Mouse (Mus musculus): Measurements from ENCODE around the gene Nutf2.
"Not testable (repeated sequence)": the region's sequence is repeated elsewhere in the genome, so short reads cannot be mapped to it uniquely, and the experiment has no call there.

Nutf2 gene

DNA sequence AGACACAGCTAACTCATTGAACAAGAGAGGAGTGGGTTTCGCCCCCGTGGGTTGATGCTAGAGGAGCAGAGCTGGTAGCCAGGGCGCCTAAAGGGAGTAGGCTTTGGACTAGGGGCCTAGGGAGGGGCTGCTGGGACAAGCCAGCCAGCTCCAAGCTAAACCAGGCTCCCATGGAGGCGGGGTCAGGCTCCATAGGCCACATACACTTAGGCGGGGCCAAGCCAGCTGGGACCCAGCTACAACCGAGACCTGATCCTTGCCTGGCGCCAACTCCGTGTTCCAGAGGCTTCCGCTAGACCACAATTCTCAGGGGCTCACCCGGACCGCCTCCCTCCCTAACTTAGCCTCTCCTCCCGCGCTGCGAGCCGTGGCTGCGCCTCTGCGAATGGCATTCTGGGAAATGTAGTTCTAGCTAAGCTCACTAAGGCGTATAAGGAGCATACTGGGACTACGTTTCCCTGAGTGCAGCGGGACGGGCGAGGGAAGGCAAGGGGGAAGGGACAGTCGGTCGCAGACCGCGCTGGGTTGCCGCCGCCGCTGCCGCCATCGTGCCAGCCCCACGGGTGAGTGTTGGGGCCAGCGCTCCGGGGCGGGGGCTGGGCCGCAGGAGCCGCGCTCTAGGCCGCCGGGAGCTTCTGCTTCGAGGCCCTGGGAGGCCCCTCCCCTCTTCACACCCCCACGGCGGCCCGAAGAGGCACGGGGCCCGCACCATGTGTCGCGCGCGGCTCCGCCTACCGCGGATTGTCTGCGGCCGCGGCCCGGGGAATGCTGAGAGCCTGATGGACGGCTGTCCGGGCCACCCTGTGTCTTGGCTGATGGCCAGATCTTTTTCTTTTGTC is at the start of gene Nutf2:
Nutf2 (plus strand) TSS at position 438 of the 839 bp plus-strand sequence.
- peak; percentile 99 for DNase-seq (ENCODE audit: low read depth, low spot score)

DNA sequence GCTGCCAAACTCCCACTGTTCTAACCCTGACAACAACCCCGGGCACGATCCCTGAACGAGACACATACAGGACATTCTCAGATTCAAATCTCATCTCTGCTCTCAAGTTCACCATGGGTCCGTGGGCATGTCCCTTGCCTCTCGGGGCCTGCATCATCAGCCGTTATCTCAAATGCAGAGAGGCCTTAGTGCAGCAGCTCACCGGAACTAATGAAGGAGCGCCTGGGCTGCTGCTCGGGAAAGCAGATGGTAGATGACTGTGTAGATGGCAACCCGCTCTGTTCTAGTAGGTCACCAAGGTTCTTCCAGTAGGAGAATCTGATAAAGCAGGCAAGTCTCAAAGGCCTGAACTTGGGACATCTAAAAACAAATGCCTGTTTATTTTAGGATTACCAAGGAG is 49.3 kb upstream of the Nutf2 start:
- DNase-seq (ENCODE audit: low read depth, low spot score): no peak

DNA sequence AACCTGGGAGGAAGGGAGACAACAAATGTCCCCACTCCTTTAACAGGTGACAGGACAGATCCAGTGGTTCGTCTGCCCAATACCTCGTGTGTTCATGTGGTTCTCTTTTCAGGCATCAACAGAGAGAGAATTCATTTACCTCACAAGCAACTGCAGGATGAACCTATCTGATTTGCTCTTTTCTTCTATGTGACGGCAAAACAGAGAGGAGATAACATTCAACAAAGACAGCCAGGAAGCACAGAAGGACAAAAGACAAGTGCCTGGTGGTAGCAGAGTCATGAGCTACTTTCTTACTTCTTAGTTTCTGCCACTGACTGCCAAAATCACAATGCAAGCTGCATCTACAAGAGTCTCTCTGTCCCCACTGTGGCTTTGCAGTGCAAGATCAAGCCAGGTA is 48.8 kb upstream of the Nutf2 start:
- no peak for DNase-seq (ENCODE audit: low read depth, low spot score)

DNA sequence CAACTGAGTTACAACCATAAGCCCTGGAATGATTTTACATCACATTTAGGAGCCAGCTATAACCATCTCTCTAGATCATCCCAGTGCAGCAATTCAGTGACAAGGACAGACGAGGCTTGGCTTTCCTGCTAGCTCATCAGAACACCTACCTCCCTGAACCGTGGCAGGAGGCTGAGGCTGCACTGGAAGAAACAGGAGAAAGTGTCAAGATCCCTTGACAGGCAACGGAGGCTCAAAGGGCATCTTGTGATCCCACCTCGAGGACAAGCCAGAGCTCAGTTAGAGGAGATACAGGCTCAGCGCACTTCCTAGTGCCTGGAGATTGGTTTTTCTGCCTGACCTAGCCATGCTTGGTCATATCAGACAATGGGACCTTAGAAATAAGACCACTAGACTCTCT is 47.9 kb upstream of the Nutf2 start:
- no peak for DNase-seq (ENCODE audit: low read depth, low spot score)

DNA sequence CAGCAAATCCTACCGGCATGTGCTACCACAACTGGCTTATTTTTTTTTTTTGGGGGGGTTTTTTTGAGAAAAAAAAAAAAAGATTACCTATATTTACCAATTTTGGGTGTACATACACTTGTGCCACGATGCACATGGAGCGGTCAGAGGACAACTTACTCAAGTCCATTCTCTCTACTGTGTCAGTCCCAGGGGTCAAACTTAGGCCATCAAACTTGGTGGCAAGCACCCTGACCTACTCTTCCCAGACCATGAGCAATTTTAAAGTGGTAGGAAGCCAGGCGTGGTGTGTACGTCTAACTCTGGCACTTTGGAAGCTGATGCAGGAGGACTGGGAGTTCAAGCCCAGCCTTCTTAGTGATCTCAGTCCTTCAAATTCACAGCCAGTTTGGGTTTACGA is 47.1 kb upstream of the Nutf2 start:
- DNase-seq (ENCODE audit: low read depth, low spot score): no peak

DNA sequence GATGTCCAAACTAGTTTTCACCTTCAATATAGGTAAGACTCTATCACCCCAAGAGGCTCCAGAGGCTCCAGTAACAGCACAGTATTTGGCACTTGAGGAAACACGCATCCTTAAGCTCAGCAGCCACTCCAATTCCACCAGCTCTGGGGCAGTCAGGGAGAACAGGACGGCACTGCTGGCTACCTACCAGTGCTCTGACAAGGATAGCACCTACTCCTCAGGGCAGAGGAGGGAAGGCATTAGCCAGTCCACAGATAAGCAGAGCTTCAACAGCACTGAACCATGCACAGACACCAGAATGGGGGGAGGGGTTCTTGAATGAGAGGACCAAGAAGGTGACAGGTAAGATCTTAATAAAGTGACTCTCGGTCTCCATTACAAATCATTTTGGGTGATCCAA is 40.7 kb upstream of the Nutf2 start:
- no peak for DNase-seq (ENCODE audit: low read depth, low spot score)

DNA sequence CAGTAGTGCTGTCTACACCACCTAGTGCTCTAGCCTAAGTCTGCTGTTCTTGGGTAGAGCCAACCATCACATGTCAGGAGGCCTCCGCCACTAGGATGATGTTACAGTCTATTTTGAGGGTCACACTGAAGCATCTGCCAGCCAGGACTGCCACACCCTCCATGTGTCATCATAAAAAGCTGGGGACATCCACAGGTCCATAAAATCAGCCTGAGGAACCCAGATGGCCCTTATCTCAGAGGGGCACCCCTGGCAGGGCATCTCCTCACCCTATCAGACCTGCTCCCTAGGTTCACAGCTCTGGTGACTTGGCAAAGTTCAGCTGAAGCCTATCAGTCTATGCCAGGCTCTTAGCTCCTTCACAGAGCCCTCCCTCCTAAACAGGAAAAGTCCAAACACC is 39.5 kb upstream of the Nutf2 start:
- no peak for DNase-seq (ENCODE audit: low read depth, low spot score)

DNA sequence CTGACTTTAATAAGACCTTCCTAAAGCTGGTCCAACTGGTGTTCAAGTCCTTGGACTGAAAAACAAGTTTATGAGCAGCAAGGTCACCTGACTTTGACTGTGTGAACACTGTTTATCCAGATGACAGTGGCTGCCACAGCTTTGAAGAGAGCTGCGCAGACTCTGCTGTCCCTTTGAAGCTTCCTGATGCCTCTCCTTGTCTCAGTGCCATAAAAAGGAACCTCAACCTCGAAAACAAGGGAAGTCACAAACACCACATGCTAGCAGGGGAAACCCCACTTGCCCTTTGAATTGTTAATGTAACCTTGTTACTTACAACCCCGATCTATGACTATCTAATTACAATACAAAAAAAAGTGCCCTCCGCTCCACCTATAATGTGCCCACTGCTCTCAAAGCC is 34.9 kb upstream of the Nutf2 start:
- DNase-seq (ENCODE audit: low read depth, low spot score): no peak

DNA sequence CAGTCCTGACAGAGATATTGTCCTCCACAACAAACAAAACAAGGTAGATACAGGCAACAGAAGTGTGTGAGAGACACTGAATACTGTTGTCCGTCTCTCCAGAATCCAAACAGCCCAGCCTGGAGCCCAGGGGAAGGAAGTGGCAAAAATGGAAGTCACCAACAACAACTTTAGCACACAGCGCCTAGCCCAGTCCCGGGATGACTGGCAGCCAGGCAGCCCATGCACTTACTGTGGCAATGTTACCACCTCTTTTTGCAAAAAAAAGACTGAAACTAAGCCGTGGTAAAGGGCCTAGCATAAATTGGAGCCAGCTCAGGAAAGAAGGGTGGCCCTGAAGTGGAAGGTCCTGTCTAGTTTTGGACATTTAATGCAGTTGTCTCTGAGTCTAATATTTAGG is 34.0 kb upstream of the Nutf2 start:
- no peak for DNase-seq (ENCODE audit: low read depth, low spot score)

DNA sequence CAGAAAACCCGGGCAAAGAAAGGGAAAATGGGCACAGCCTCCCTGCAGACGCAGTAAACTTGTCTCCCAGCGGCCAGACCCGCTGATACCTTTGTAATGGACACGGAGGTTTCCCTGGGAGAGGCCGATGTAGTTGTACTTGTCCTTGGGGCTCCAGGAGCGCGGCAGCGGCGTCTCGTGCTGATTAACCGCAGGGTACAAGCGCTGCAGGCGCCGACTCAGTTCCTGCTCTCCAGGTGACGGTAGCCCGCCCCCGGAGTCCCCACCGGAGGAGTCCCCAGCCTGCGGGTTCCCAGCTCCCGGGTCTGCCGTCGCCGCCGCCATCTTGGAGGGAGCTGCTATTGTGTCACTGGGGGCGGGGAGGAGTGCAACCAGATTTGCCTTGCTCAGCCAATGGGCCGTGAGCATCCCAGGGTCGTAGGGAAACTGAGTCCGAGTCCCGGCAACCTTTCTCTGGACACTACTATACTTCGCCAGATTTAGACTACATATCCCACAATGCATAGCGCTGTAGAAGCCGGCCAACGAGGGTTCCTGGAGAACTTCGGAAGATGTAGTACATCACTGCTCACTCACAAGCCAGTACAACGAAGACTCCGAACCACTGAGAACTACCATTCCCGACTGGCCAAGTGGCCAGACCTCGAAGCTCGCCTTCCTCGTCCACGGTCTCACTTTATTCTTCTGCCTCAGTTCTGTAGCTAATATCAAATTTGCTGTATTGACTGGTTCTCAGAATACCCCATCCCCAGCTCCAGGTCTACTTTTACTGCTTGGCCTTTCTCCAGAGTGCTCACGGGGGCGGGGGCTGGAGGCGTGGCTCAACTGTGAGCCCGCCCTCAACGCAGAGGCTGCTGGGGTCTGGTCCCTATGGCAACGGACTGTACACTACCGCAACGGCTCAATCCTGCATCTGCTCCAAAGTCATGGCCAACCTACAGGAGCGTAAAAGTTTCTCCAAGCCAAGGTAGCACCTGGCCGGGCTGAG is 33.2 kb upstream of the Nutf2 start, which contains the start of the genes Ranbp10 and Tsnaxip1:
Ranbp10 (minus strand) TSS at position 490 of the 988 bp plus-strand sequence.
Tsnaxip1 (plus strand) TSS at position 871 of the 988 bp plus-strand sequence.
- peak; percentile 99 for DNase-seq (ENCODE audit: low read depth, low spot score)

DNA sequence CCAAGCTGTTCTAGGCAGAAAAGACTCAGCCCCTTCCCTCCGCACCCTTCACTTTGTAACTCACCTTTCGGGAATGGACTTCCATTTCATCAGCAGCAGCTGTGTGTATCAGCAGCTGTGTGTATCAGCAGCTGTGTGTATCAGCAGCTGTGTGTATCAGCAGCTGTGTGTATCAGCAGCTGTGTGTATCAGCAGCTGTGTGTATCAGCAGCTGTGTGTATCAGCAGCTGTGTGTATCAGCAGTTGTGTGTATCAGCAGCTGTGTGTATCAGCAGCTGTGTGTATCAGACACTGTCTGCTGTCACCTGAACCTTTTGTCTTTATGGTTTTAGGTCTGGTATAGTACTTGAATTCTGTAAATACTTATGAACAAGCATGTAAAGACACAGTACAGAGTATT is 26.6 kb upstream of the Nutf2 start:
- not testable (repeated sequence) for DNase-seq (ENCODE audit: low read depth, low spot score)

DNA sequence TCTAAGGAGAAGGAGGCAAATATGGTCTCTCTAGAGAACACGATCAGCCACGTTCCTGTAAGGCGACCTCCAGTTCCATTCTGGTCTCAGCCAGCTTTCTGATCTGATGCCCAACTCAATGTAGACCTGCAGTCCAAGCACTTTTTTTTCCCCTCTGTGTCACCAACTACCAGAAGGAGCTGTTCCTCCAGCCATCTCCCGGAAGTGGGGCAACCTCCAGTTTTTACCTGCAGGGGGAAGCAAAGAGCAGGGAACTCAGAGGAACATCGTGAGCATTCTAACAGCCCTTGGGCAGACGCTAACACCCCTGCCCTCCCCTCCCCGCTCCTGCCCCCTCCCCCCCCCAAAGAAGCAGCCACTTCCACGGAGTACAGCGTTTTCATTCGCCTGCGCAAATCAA is 25.1 kb upstream of the Nutf2 start:
- DNase-seq (ENCODE audit: low read depth, low spot score): peak; percentile 54

DNA sequence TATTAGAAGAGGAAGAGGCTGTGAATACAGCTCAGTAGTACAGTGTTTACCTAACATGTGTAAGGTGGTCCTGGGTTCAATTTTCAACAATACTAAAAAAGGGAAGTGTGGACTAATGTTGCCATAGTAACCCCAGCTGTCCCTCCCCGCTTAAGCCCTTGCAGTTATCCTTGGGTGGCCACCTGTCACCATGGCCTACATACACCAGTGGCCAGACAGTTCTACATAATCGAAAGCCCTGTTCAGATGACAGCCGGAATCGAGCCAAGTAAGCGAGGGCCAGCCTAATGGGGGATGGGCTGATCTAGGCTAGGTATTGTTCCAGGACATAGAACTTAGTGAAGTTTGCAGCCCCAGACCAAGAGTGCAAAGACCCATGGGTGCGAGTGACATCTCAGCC is 23.4 kb upstream of the Nutf2 start:
- no peak for DNase-seq (ENCODE audit: low read depth, low spot score)

DNA sequence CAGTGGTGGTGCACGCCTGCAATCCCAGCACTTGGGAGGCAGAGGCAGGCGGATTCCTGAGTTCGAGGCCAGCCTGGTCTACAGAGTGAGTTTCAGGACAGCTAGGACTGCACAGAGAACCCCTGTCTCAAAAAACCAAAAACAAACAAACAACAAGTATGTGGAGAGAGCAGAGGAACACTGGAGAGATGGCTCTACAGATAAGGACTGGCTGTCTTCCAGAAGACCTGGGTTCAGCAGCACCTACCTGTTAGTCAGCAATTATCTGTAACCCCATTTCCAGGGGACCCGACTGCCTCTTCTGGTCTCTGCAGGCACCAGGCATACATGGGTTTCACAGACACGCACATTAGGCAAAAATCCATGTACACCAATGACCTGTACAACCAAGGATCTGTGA is 21.2 kb upstream of the Nutf2 start:
- no peak for DNase-seq (ENCODE audit: low read depth, low spot score)

DNA sequence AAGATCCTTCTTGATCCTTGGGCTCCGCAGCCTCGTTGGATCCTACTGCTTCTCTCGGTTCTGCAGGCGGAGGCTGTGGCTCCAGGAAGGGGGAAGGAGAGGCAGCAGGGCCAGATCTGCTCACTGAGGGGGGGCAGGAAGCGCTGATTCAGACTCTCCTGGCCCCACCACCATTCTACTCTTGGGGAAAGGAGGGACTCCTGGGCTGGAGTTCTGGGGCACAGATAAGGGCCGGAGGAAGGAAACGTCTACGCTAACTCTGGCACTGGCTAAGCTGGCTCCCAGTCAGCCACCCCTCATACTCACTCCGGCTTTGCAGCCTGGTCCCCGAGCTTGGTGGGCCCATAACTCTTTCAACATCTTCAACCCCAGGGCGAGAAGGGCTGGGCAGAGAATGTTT is 13.7 kb upstream of the Nutf2 start:
- no peak for DNase-seq (ENCODE audit: low read depth, low spot score)

DNA sequence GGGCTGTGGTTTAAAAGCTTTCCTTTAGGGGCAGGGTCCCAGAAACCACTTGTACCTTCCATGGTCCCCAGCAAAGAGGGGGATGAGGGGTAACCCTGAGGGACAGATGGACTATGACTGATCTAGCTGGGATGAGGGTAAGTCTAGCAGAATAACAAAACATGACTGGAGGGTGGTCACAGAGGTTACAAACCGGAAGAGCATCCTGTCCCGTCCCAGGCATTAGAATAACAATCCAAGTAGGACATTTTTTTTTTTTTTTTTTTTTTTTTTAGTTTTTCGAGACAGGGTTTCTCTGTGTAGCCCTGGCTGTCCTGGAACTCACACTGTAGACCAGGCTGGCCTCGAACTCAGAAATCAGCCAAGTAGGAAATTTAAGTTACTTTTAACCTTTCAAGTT is 10.4 kb upstream of the Nutf2 start:
- DNase-seq (ENCODE audit: low read depth, low spot score): no peak

DNA sequence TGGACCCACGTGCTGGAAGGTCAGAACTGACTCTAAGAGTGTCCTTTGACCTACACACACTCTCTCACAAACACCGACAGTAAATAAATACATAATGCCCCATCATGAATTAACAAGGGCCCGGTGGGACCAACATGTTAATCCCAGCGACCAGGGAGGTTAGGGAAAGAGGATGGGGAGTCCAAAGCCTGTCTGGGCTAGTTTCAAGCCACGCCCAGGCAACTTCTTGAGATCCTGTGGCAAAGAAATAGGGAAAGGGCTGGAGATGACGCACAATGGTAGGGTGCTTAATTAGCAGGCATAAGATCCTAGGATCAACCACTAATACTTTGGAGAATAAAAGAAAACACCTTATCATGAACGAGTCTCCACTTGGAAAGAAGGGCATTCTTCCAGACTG is 9.8 kb upstream of the Nutf2 start:
- no peak for DNase-seq (ENCODE audit: low read depth, low spot score)

DNA sequence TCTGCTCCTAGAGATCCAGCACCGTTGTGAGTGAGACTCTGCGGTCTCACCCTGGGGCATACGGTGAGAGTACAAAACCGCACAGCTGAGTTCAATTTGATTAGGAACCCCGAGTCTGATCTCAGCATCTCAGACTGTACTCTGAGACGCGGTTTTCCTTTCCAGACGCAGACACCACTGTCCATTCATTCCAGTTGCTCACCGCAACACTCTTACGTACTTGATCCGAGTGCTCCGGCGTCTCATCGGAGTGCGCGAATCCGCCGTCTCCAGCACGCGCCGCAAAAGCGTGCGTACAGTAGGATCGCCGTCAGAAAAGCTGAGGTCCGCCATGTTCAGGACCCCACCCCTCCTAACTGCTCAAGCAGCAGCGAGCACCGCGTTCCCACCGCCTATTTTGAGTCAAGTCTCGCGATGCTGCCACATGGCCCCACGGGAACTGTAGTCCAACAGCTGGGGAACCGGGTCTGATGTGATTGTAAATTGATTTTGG is 8.7 kb upstream of the Nutf2 start:
- peak; percentile 95 for DNase-seq (ENCODE audit: low read depth, low spot score)

DNA sequence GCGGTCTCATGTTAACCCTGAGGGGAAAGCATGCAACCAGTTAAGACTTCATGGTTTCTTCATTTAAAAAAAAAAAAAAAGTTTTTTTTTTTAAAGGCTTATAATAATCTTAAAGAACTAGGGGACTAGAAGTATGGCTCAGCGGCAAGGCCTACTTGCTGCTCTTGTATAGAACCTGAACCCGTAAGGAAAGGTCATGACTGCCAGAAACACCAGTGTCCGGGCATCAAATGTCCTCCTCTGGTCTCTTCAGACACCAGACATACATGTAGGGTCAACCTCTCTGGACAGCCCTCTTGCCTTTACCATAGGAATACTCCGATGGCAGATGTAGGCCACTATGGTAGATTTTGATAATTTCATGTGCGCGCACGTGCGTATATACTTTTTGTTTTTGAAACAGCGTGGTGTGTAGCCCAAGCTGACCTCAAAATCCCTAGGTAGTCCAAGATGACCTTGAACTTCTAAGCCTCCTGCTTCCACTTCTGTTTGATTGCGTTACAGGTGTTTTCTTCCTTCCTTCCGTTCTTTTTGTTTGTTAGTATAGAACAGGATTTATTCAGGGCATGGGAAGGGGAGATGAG is 8.1 kb upstream of the Nutf2 start:
- no peak for DNase-seq (ENCODE audit: low read depth, low spot score)

DNA sequence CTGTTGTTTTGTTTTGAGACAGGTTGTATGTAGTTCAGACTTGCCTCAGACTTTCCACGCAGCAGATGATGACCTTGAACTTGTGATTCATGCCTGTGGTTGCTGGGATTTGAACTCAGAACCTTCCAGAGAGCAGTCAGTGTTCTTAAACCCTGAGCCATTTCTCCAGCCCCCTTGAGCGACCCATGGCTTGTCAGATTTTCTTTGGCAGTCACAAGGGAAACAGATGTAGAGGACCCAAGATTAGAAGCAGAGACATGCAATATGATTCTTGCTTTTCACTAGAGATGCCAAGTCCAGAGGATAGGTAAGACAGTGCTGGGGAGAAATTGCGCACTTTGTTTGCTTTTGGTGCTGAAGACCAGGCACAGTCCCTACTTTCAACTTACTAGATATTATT is 7.2 kb upstream of the Nutf2 start, which contains the start of gene Cenpt:
Cenpt (minus strand) TSS at position 101 of the 400 bp plus-strand sequence.
- DNase-seq (ENCODE audit: low read depth, low spot score): no peak

DNA sequence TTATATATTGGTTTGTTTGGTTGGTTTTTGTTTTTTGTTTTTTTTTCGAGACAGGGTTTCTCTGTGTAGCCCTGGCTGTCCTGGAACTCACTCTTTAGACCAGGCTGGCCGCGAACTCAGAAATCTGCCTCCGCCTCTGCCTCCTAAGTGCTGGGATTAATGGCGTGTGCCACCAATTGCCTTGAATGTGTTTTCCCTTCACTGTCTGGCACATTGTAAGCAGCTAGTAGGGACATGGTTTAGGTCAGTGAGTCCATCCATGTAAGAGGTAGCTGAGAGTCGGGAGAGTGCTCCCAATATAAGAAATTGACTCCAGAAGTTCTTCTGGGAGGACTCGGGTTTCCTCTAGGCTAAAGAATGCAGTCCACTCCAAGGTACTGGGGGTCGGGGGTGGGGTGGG is 6.1 kb upstream of the Nutf2 start:
- DNase-seq (ENCODE audit: low read depth, low spot score): no peak

DNA sequence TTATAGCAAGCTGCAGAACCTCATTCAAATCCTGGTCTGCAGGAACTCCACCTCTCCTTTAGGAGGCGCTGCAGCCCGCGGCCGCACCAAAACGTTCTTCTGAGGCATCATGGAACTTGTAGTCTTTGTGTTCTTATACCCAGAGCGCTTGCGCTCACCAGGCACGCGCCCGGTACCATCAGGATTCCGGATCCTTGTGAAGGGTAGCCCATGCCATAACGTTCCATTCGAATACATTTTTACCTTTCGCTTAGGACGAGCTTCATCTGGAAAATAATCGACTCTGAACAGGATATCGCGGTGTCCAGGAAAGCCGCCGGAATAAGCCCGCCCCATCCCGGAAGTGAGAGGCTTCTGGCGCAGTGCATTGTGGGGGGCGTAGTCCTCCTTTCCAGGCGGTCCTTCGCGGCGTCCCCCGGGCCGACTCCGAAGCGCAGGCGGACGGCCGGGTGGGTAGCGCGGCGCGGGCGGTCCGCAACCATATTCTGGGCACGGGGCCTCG is 5.6 kb upstream of the Nutf2 start, which contains the start of gene Thap11:
Thap11 (plus strand) TSS at position 418 of the 502 bp plus-strand sequence.
- DNase-seq (ENCODE audit: low read depth, low spot score): peak; percentile 93
